Mouse (Mus musculus) monocyte, adult 2 months (primary cell): ENCODE measurements around the gene Zfp683.

Experiments
- DNase-seq, 2 experiments: peaks; one replicate each; pipeline ENCODE4 v3.0.0; 2022; ENCODE audit warnings: low spot score in 2 of 2, low read depth in 1 of 2

Gene Zfp683

GRCm38 (mm10) chr4:134053538-134053937 lies at the start of gene Zfp683:
Zfp683 (plus strand) TSS chr4:134053838.
- no peak for DNase-seq

- DNase-seq = peak; percentile 40 to 59
Measured at GRCm38 (mm10) chr4:134005581-134006358, 47.9 kb upstream of the Zfp683 start.

- no peak for DNase-seq
Measured at GRCm38 (mm10) chr4:134006845-134007244, 46.8 kb upstream of the Zfp683 start.

- no peak for DNase-seq
Measured at GRCm38 (mm10) chr4:134009709-134010108, 43.9 kb upstream of the Zfp683 start.

- no peak for DNase-seq
Measured at GRCm38 (mm10) chr4:134011450-134012414, 41.9 kb upstream of the Zfp683 start.

GRCm38 (mm10) chr4:134012858-134013528 lies 40.6 kb upstream of the Zfp683 start:
- no peak for DNase-seq

- DNase-seq = no peak
Measured at GRCm38 (mm10) chr4:134016208-134016607, 37.4 kb upstream of the Zfp683 start.

- no peak for DNase-seq
Measured at GRCm38 (mm10) chr4:134016767-134017166, 36.9 kb upstream of the Zfp683 start.

- DNase-seq = no peak
Measured at GRCm38 (mm10) chr4:134017201-134017865, 36.3 kb upstream of the Zfp683 start.

- DNase-seq = no peak
Measured at GRCm38 (mm10) chr4:134018038-134018778, 35.4 kb upstream of the Zfp683 start.

- DNase-seq = no peak
Measured at GRCm38 (mm10) chr4:134018779-134019145, 34.9 kb upstream of the Zfp683 start, which contains the start of gene Lin28a. Lin28a (minus strand) TSS chr4:134018841.

- no peak for DNase-seq
Measured at GRCm38 (mm10) chr4:134019210-134019609, 34.4 kb upstream of the Zfp683 start.

- no peak for DNase-seq
Measured at GRCm38 (mm10) chr4:134019641-134020351, 33.8 kb upstream of the Zfp683 start.

GRCm38 (mm10) chr4:134020621-134021020 lies 33.0 kb upstream of the Zfp683 start:
- DNase-seq = peak in 1 of 2 experiments; percentile 40

GRCm38 (mm10) chr4:134025802-134026201 lies 27.8 kb upstream of the Zfp683 start:
- DNase-seq = no peak

- DNase-seq = peak in 1 of 2 experiments; percentile 55
Measured at GRCm38 (mm10) chr4:134035953-134036352, 17.7 kb upstream of the Zfp683 start.

- peak in 1 of 2 experiments; percentile 29 for DNase-seq
Measured at GRCm38 (mm10) chr4:134041317-134042123, 12.1 kb upstream of the Zfp683 start.

- DNase-seq = no peak
Measured at GRCm38 (mm10) chr4:134043041-134043440, 10.6 kb upstream of the Zfp683 start.

GRCm38 (mm10) chr4:134047648-134048047 lies 6.0 kb upstream of the Zfp683 start:
- no peak for DNase-seq
